In the genomic region with DNA sequence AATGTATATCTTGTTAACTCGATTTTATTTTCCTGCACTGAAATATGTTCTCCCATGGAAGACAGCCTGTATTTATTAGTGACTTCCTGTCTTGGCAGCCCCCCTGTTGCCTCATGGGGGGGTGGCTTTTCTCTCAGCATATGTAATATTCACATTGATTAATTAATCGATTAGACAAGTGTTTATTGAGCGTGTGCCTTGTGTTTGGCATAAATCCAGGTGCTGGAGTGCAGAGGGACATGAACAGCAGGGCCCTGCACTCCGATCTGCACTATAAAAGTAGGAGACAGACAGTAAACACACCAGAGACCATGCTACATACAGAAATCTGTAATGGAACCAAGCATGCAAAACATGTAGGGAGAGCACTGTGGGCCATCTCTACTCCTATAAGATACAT, we compare ENCODE assay signal across 36 mouse cellular contexts.
"Had no signal": no experiment of that assay in that cellular context is flagged by ENCODE, and none has a peak within 500 bp of the region (broad histone marks: within the 10 kb centered on the region; RNA-seq: fewer than 3 reads in every experiment).

No protein-coding gene starts in this region.

- DNase-seq: heart, adult 18-20 months; heart, adult 2 months; heart, postnatal 10 days; heart, postnatal 14 days; heart, postnatal 36 days; heart, postnatal 4 days; kidney, adult 11 months; kidney, adult 18-20 months; kidney, adult 2 months; kidney, adult 8-10 months; kidney, adult 9 months; kidney, postnatal 10 days; kidney, postnatal 14 days; kidney, postnatal 25 days; kidney, postnatal 36 days; kidney, postnatal 4 days; layer of hippocampus, adult 9-11 months had no signal

- H3K27ac ChIP-seq: heart, adult 2 months; heart, embryonic 10.5 days; heart, embryonic 13.5 days; heart, embryonic 15.5 days; hindbrain, embryonic 10.5 days; hindbrain, embryonic 12.5 days; hindbrain, embryonic 13.5 days; hindbrain, embryonic 14.5 days; hindbrain, embryonic 15.5 days; hindbrain, postnatal 0 days; intestine, embryonic 15.5 days; kidney, embryonic 15.5 days; kidney, postnatal 0 days; layer of hippocampus, adult 2 months had no signal

- H3K4me2 ChIP-seq: heart, embryonic 11.5 days; heart, embryonic 12.5 days; heart, embryonic 13.5 days; heart, embryonic 15.5 days; hindbrain, embryonic 12.5 days; hindbrain, embryonic 13.5 days; hindbrain, embryonic 14.5 days; hindbrain, embryonic 15.5 days; intestine, embryonic 15.5 days; kidney, embryonic 15.5 days had no signal

- ATAC-seq: hindbrain, embryonic 16.5 days; hindbrain, postnatal 0 days; inflammation-experienced regulatory T-cells, adult 6 months; intestine, embryonic 15.5 days; intestine, embryonic 16.5 days; intestine, postnatal 0 days had no signal

- H3K9me3 ChIP-seq: heart, embryonic 10.5 days; heart, embryonic 12.5 days; heart, embryonic 13.5 days; heart, embryonic 15.5 days; hindbrain, embryonic 10.5 days; hindbrain, embryonic 12.5 days; hindbrain, embryonic 13.5 days; hindbrain, embryonic 15.5 days; intestine, embryonic 15.5 days; kidney, embryonic 15.5 days had no signal

- H3K27me3 ChIP-seq: heart, embryonic 12.5 days; heart, embryonic 13.5 days; heart, embryonic 15.5 days; hindbrain, embryonic 12.5 days; hindbrain, embryonic 13.5 days; hindbrain, embryonic 15.5 days; intestine, embryonic 15.5 days; kidney, embryonic 15.5 days had no signal

- H3K4me1 ChIP-seq: hindbrain, embryonic 10.5 days; hindbrain, embryonic 12.5 days; hindbrain, embryonic 15.5 days; intestine, embryonic 15.5 days; kidney, embryonic 15.5 days had no signal

- H3K9ac ChIP-seq: heart, embryonic 12.5 days; heart, embryonic 13.5 days; heart, embryonic 15.5 days; hindbrain, embryonic 12.5 days; hindbrain, embryonic 13.5 days; hindbrain, embryonic 14.5 days; hindbrain, embryonic 15.5 days; intestine, embryonic 15.5 days; kidney, embryonic 15.5 days had no signal

- H3K36me3 ChIP-seq: heart, embryonic 10.5 days; heart, embryonic 12.5 days; heart, embryonic 13.5 days; heart, embryonic 15.5 days; hindbrain, embryonic 10.5 days; hindbrain, embryonic 12.5 days; hindbrain, embryonic 13.5 days; hindbrain, embryonic 15.5 days; intestine, embryonic 15.5 days; kidney, embryonic 15.5 days had no signal

- H3K4me3 ChIP-seq: heart, adult 2 months; heart, embryonic 10.5 days; heart, embryonic 12.5 days; heart, embryonic 13.5 days; heart, embryonic 15.5 days; hindbrain, embryonic 10.5 days; hindbrain, embryonic 12.5 days; hindbrain, embryonic 13.5 days; hindbrain, embryonic 15.5 days; intestine, embryonic 15.5 days; kidney, embryonic 15.5 days; layer of hippocampus, adult 2 months had no signal
